Mouse (Mus musculus) testis, adult 2 months (tissue): ENCODE results near the gene Gm21981.

Experiments used
- CTCF ChIP-seq: fragments of 200-500 bp; IDR thresholded peaks from 2 replicates; pipeline ENCODE4 v1.5.1; 2012; ENCODE audit warnings: low read depth, mild to moderate bottlenecking, inconsistent platforms, low read length, moderate library complexity; ENCODE audit not compliant: control insufficient read depth, insufficient read depth, insufficient replicate concordance
- POLR2A ChIP-seq: fragments of 200-500 bp; IDR thresholded peaks from 2 replicates; pipeline ENCODE4 v1.6.1; 2012; ENCODE audit warnings: low read depth, mild to moderate bottlenecking, inconsistent platforms, low read length, moderate library complexity; ENCODE audit not compliant: control insufficient read depth

GRCm38 (mm10) chr17:47678702-47679101 is 15.6 kb downstream of the Gm21981 start:
- TF ChIP-seq CTCF, result no peak
- no peak for TF ChIP-seq POLR2A
